Comparison of ENCODE assay signal across 18 mouse cellular contexts in genomic region chr8:115420536-115420935, GRCm38 (mm10).
"Had no signal": no experiment of that assay in that cellular context is flagged by ENCODE, and none has a peak within 500 bp of the region (broad histone marks: within the 10 kb centered on the region; RNA-seq: fewer than 3 reads in every experiment).

No protein-coding gene starts in this region.

- H3K4me1 ChIP-seq: limb, embryonic 13.5 days had no signal

- ATAC-seq: liver, postnatal 0 days; lung, postnatal 0 days had no signal

- H3K36me3 ChIP-seq: limb, embryonic 10.5 days; limb, embryonic 13.5 days had no signal

- DNase-seq: kidney, adult 2 months; kidney, postnatal 10 days; kidney, postnatal 4 days; layer of hippocampus, adult 9-11 months; liver; liver, postnatal 0 days; lung, embryonic 14.5 days; lung, postnatal 36 days; midbrain, embryonic 14.5 days; thymus, adult 2 months; thymus, postnatal 14 days; thymus, postnatal 4 days had no signal

- H3K4me2 ChIP-seq: limb, embryonic 13.5 days; lung, embryonic 14.5 days; midbrain, embryonic 11.5 days had no signal

- H3K27me3 ChIP-seq: limb, embryonic 13.5 days had no signal

- H3K9me3 ChIP-seq: limb, embryonic 10.5 days; limb, embryonic 13.5 days had no signal

- H3K4me3 ChIP-seq: limb, embryonic 10.5 days; limb, embryonic 13.5 days had no signal

- H3K9ac ChIP-seq: limb, embryonic 13.5 days; liver, embryonic 14.5 days; liver, postnatal 0 days; lung, embryonic 14.5 days had no signal

- H3K27ac ChIP-seq: limb, embryonic 10.5 days; limb, embryonic 13.5 days; liver, embryonic 14.5 days; stomach, postnatal 0 days had no signal
